ENCODE assay signal across 8 mouse cellular contexts in genomic region chr19:4698205-4698677, GRCm38 (mm10). TPM values are rescaled to one million over a fixed set of nuclear protein-coding genes. Genes with fewer than 3 reads are reported as not detected.
DNase-seq lines count a peak whose midpoint lies in the region; ATAC-seq and TF ChIP-seq lines count a peak whose summit lies in the region.

TSS of gene Gm960 (minus strand) at chr19:4698668.

- H3K4me2 ChIP-seq in forebrain, embryonic 15.5 days (replicated peaks): peak within 1 kb of the TSS; percentile 71
- peak within 1 kb of the TSS; percentile 97 for H3K4me2 ChIP-seq in lung, embryonic 15.5 days

- intact Hi-C loops in heart, postnatal 25 days (cut with DNase I): no loop called here

- TF ChIP-seq EP300 in ES-Bruce4 (IDR thresholded peaks at IDR 0.05; ENCODE audit: insufficient read depth, low read depth, low read length): no peak

- DNase-seq in cerebellum, adult 11 months: peak; percentile 93
- DNase-seq in heart, postnatal 25 days (ENCODE audit: low spot score): peak; percentile 39
- DNase-seq in layer of hippocampus, adult 2 months (ENCODE audit: low spot score in 2 of 2): peak; percentile 78 to 88
- peak; percentile 56 for DNase-seq in retina, adult 2 months (ENCODE audit: low read depth, low spot score)
- DNase-seq in c-Kit-positive CD71-positive TER-119-positive erythroid progenitor cells, embryonic 14.5 days (ENCODE audit: low spot score): no peak

- under 1% methylated on average over 39 of the region's 40 CpGs for WGBS in forebrain, embryonic 15.5 days
- under 1% methylated on average over 34 of the region's 40 CpGs for WGBS in lung, embryonic 15.5 days

- peaks cover 2% of the 10 kb centered on the region for H3K27me3 ChIP-seq in ES-Bruce4 (ENCODE audit: control insufficient read depth, insufficient read depth, low read length, poor library complexity, severe bottlenecking)
- 0 out of 2 replicates have a peak, but pooled peaks cover 10% of the 10 kb centered on the region for H3K27me3 ChIP-seq in forebrain, embryonic 15.5 days
- peaks cover 43% of the 10 kb centered on the region for H3K27me3 ChIP-seq in lung, embryonic 15.5 days

- no peak for TF ChIP-seq POLR2A in ES-Bruce4 (IDR thresholded peaks at IDR 0.05; ENCODE audit: insufficient read depth, low read length)

- H3K9ac ChIP-seq in ES-Bruce4 (ENCODE audit: low read depth, poor library complexity, severe bottlenecking): peak within 1 kb of the TSS; percentile 30; the same call in 1 of the 2 replicates
- peak within 1 kb of the TSS; percentile 73 for H3K9ac ChIP-seq in forebrain, embryonic 15.5 days (replicated peaks)
- peak within 1 kb of the TSS; percentile 46 for H3K9ac ChIP-seq in lung, embryonic 15.5 days

- H3K9me3 ChIP-seq in ES-Bruce4 (replicated peaks; ENCODE audit: control insufficient read depth, insufficient read depth, low read length, poor library complexity, severe bottlenecking): no peaks in the 10 kb centered on the region
- no peaks in the 10 kb centered on the region for H3K9me3 ChIP-seq in forebrain, embryonic 15.5 days
- H3K9me3 ChIP-seq in lung, embryonic 15.5 days: no peaks in the 10 kb centered on the region

- ATAC-seq in forebrain, embryonic 15.5 days (replicated peaks): peak; percentile 94
- peak; percentile 74 for ATAC-seq in lung, embryonic 15.5 days (ENCODE audit: borderline replicate concordance, extremely low read depth, low FRiP score, low TSS enrichment)

- no peaks in the 10 kb centered on the region for H3K36me3 ChIP-seq in ES-Bruce4 (ENCODE audit: control insufficient read depth, insufficient read depth, low read length, poor library complexity, severe bottlenecking)
- no peaks in the 10 kb centered on the region for H3K36me3 ChIP-seq in forebrain, embryonic 15.5 days
- H3K36me3 ChIP-seq in lung, embryonic 15.5 days: no peaks in the 10 kb centered on the region

- no peaks in the 10 kb centered on the region for H3K4me1 ChIP-seq in ES-Bruce4 (ENCODE audit: control insufficient read depth, insufficient read depth, low read length)
- peaks cover 21% of the 10 kb centered on the region for H3K4me1 ChIP-seq in forebrain, embryonic 15.5 days
- peaks cover 14% of the 10 kb centered on the region; the same call in 1 of the 2 replicates for H3K4me1 ChIP-seq in lung, embryonic 15.5 days

- peak within 1 kb of the TSS; percentile 62 for H3K4me3 ChIP-seq in ES-Bruce4 (ENCODE audit: low read depth, low read length)
- peak within 1 kb of the TSS; percentile 66 for H3K4me3 ChIP-seq in forebrain, embryonic 15.5 days
- H3K4me3 ChIP-seq in layer of hippocampus, adult 2 months: peak within 1 kb of the TSS; percentile 64
- peak within 1 kb of the TSS; percentile 57 for H3K4me3 ChIP-seq in lung, embryonic 15.5 days

- no peak for TF ChIP-seq CTCF in ES-Bruce4 (IDR thresholded peaks at IDR 0.05; ENCODE audit: low read depth, low read length)
- no peak for TF ChIP-seq CTCF in layer of hippocampus, adult 2 months (conservative IDR thresholded peaks at IDR 0.05)

- no peak within 1 kb of the TSS for H3K27ac ChIP-seq in ES-Bruce4 (ENCODE audit: insufficient read depth, low read length)
- H3K27ac ChIP-seq in forebrain, embryonic 15.5 days (replicated peaks): peak within 1 kb of the TSS; percentile 93
- H3K27ac ChIP-seq in layer of hippocampus, adult 2 months: peak within 1 kb of the TSS; percentile 97
- H3K27ac ChIP-seq in lung, embryonic 15.5 days: no peak within 1 kb of the TSS

RNA-seq across cellular contexts. Expression of gene Gm960, which starts in this region (rescaled TPM):
- polyA plus RNA-seq in ES-Bruce4 (2011; ENCODE audit: insufficient read depth, insufficient read length, low read depth, missing spikeins): 0.32 and 0.87 TPM in 2 replicates
- 6.6 and 8.8 TPM in 2 replicates for polyA plus RNA-seq in forebrain, embryonic 15.5 days (2015; fragmentation: Nextera tagmentation; extraction: Ambion mirVana)
- total RNA-seq in heart, postnatal 25 days (2021): not detected
- total RNA-seq in layer of hippocampus, adult 2 months (2021): 1 to 10 TPM; 1.2 to 2.5 TPM
- polyA plus RNA-seq in lung, embryonic 15.5 days (2015; fragmentation: Nextera tagmentation; extraction: Ambion mirVana): 2.2 and 3.1 TPM in 2 replicates

Comparison
In these comparisons a context has a peak if more than half of its experiments do, and no peak if none do; other contexts are left out.
1. Peak in DNase-seq in heart, postnatal 25 days; RNA of the gene not detected or under 1 TPM.
2. H3K27ac ChIP-seq: peak in forebrain, embryonic 15.5 days (single experiment) and layer of hippocampus, adult 2 months (single experiment); none in ES-Bruce4 (single experiment) and lung, embryonic 15.5 days (single experiment).
3. Peak in every context shown above with its lines, with median percentiles within 50 percentile points of each other: H3K4me3 ChIP-seq and H3K9ac ChIP-seq.